Mouse (Mus musculus) embryonic facial prominence, embryonic 10.5 days (tissue): ENCODE measurements around the gene Ilkap. TPM values are rescaled to one million over a fixed set of nuclear protein-coding genes. Genes with fewer than 3 reads are reported as not detected.

ENCODE experiments used
- DNase-seq: peaks from one replicate; pipeline ENCODE4 v3.0.0-alpha.2; 2017; ENCODE audit warnings: low spot score
- H3K27ac ChIP-seq: fragments of 300-500 bp; sonication (generic); replicated peaks from 2 replicates; pipeline ENCODE4 v1.5.1; 2016; ENCODE audit warnings: mild to moderate bottlenecking
- H3K27me3 ChIP-seq: fragments of 300-500 bp; sonication (generic); replicated peaks from 2 replicates; pipeline ENCODE4 v1.6.1; 2016; ENCODE audit warnings: low read depth, mild to moderate bottlenecking; ENCODE audit not compliant: poor library complexity, severe bottlenecking
- H3K36me3 ChIP-seq: fragments of 300-500 bp; sonication (generic); replicated peaks from 2 replicates; pipeline ENCODE4 v1.6.1; 2016; ENCODE audit warnings: mild to moderate bottlenecking, moderate library complexity
- H3K4me1 ChIP-seq: fragments of 300-500 bp; sonication (generic); 2 replicates; pipeline ENCODE4 v1.6.1; 2016
- H3K4me3 ChIP-seq: fragments of 300-500 bp; sonication (generic); 2 replicates; pipeline ENCODE4 v1.5.1; 2016; ENCODE audit warnings: mild to moderate bottlenecking, moderate library complexity
- H3K9me3 ChIP-seq: fragments of 300-500 bp; sonication (generic); 2 replicates; pipeline ENCODE4 v1.6.1; 2016; ENCODE audit warnings: mild to moderate bottlenecking
- WGBS: fragments of 180-500 bp; shearing (Covaris S2); methylation state at CpG from one replicate; pipeline ENCODE4 v1.1.7; 2016; 5-methylcytosine and 5-hydroxymethylcytosine counted together
- polyA plus RNA-seq: library from polyadenylated mRNA; unstranded; fragments of >200 nt; fragmentation: Nextera tagmentation; extraction: Ambion mirVana; gene quantifications from 2 replicates; pipeline ENCODE4 v1.2.1, GENCODE M21; 2016

Ilkap gene
- polyA plus RNA-seq, 1 experiment from 2014 or later = 177 TPM

DNA sequence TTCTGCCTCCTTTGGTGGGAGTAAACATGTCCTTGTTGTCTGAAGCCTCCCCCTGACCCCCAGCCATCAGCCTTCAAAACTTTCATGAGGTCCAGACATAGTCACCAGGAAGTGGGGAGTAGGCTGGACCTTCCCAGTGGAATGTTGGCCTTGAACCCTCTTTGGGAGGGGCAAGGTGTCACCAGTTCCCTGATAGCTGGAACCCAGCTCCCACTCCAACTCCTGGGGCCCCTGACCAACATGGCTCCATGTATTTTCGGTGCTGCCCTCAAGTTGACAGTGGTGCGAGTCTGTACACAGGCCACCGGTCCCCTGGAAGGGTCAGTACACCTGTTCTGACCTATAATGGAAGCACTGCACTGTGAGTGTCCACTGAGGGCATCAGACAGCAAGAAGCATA, 31.3 kb downstream of the Ilkap start:
- Histone ChIP-seq H3K27ac (no peak overlapping the region), H3K4me1 (peaks cover 20% of the 10 kb centered on the region), H3K27me3 (peaks cover 40% of the 10 kb centered on the region), H3K4me3 (no peak overlapping the region; the same call in 1 of the 2 replicates), H3K36me3 (peaks cover 34% of the 10 kb centered on the region), H3K9me3 (no peaks in the 10 kb centered on the region; the same call in 1 of the 2 replicates)
- 98% methylated on average over 3 of the region's 3 CpGs for WGBS
- DNase-seq = no peak

DNA sequence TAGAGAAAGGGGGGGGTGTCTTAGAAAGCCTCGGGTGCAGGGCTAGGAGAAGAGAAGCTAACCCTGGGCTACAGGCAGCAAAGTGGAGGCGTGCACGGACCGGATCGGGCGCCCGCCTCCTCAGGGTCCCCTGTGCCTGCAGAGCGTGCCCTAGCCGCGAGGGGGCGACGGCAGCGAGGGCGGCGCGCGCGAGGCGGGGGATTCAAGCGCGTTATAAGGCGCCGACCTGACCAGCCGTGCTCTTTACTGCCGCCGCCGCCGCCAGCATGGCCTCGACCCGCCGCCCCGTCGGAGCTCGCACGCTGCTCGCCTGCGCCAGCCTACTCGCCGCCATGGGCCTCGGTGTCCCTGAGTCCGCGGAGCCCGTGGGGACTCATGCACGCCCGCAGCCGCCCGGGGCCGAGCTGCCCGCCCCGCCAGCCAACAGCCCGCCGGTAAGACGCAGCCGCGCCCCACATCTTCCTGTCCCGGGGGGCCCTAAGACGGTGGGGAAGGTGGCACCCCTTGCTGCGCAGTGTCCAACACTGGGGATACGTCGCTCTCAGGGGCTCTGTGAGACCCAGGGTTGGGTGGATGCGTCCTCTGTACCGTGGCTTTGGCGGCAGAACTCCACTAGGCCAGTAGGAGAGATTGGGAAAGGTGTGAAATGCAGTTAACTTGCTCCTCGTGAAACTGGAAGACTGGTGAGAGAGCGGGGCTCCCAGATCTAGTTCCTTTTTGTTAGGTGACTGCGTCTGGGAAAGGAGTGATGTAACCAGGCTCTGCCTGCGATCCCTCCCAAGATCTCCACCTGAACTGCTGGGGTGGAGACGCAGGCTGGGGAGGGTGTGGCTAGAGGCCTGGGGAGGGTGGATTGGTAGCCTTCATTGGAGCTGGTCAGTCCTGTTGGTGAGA, 32.2 kb downstream of the Ilkap start, which contains the start of gene Erfe:
Gene Erfe, plus strand, starts transcription at position 216 of the 894 bp plus-strand sequence.
- peak; percentile 85 for DNase-seq
- Histone ChIP-seq H3K4me3 (peak within 1 kb of the TSS; percentile 62), H3K4me1 (peaks cover 20% of the 10 kb centered on the region), H3K36me3 (peaks cover 26% of the 10 kb centered on the region), H3K9me3 (no peaks in the 10 kb centered on the region; the same call in 1 of the 2 replicates), H3K27ac (peak within 1 kb of the TSS; percentile 84), H3K27me3 (peaks cover 40% of the 10 kb centered on the region)
- WGBS = under 1% methylated on average over 68 of the region's 68 CpGs

DNA sequence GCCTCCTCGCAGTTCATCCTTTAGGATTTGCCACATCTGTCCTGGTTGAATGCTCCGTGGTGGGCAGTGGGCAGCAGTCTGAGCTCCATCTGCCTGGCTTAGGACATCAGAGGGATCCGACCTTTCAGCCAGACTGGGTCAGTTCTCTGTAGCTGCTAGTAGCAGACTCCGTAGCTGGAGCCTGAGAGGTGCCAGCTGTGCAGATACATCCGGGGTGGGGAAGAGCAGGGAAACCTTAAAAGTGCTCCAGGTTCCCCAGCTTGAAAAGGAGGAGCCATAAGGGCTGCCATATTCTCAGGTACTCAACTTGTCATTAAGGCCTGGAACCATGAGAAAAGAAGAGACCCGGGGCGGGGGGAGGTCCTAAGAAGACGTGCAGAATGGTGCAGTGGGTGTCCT, 32.8 kb downstream of the Ilkap start:
- Histone ChIP-seq H3K36me3 (peaks cover 19% of the 10 kb centered on the region), H3K27me3 (peaks cover 40% of the 10 kb centered on the region), H3K9me3 (no peaks in the 10 kb centered on the region; the same call in 1 of the 2 replicates), H3K27ac (peak overlapping the region; percentile 84), H3K4me3 (peak overlapping the region; percentile 62), H3K4me1 (peaks cover 20% of the 10 kb centered on the region)
- no peak for DNase-seq
- 28% methylated on average over 8 of the region's 8 CpGs for WGBS

DNA sequence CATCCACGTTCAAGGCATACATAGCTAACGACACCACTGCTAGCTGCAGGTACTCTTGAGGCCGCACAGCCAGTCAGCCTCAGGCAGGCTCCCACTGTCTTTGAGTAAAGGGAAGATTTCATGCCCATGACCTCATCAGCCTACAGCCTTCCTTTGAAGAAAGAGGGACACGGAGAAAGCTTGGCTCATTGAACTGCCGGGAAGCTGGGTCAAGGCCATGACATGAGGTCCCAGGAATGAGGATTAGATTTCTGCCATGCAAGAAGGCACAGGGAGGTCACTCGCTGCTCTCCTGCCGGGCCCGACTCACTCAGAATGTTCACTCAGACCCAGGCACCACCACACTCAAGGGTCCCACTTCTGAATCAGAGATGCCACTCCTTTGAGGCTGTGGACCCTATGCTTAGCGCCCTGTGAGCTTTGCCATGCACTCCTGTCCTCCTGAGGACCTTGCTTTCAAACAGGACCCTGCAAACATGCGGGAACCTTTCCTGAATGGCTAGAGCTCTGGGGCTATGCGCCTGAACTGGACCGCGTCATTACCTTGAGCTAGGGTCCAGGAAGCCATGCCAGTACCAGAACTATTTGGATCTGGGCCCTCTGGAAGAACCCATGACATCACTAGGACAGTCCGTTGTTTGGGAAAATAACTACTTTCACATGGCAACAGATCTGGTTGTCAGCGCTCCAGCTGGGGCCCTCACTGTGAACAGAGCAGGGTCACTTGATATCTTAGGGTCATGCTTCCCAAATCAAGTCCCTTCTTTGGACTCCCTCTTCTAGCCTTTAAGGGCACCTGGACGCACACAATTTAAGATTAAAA, 33.6 kb downstream of the Ilkap start:
- 88% methylated on average over 16 of the region's 16 CpGs for WGBS

DNA sequence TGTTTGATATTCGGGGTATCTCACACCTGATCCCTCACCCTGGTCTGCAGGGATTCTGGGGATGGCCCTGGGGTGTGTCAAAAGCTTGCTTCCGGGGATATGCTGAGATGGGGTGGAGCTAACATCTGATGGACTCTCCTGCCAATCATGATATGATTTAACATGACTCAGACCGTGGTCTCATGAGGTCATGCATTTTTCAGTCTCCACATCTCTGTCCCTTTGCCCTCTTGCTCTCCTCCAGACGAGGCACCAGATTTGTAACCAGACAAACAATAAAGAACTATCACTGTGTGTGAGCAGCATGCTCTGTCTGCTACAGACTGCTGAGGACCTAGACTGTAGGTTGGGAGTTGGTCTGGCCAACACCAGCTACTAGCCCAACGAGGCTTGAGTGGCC, 36.5 kb downstream of the Ilkap start:
- H3K36me3 ChIP-seq = no peaks in the 10 kb centered on the region
- DNase-seq = no peak
- no peaks in the 10 kb centered on the region; the same call in 1 of the 2 replicates for H3K9me3 ChIP-seq
- H3K27me3 ChIP-seq = peaks cover 25% of the 10 kb centered on the region
- WGBS = 83% methylated on average over 5 of the region's 5 CpGs
- H3K4me3 ChIP-seq = no peak overlapping the region
- peaks cover 15% of the 10 kb centered on the region for H3K4me1 ChIP-seq
- H3K27ac ChIP-seq = no peak overlapping the region

More for the DNA sequence above, 33.6 kb downstream of the Ilkap start:
- Histone ChIP-seq H3K36me3 (peaks cover 11% of the 10 kb centered on the region), H3K4me3 (no peak overlapping the region), H3K9me3 (no peaks in the 10 kb centered on the region; the same call in 1 of the 2 replicates), H3K27ac (no peak overlapping the region), H3K4me1 (peaks cover 20% of the 10 kb centered on the region), H3K27me3 (peaks cover 40% of the 10 kb centered on the region)
- DNase-seq = no peak

DNA sequence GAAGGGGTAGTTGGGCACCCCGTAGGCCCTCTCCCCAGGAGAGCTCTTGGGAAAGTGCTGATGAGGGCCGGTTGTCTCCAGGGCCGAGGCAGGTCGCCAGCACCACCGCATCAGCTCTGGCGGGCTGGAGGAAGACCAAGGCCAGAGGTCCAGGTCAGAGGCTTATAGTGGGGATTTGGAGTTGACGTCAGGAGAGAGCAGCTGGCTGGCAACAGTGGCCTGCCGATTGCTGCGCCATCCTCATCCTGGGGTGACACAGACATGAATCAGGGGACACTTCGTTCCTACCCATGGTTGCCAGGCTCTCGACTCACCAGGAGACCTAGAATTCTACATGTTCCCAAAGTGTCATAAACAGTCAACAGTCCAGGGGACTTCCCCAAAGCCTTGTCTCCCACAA, 42.5 kb downstream of the Ilkap start:
- Histone ChIP-seq H3K4me3 (no peak overlapping the region), H3K36me3 (no peaks in the 10 kb centered on the region), H3K9me3 (no peaks in the 10 kb centered on the region), H3K27ac (no peak overlapping the region), H3K27me3 (no peaks in the 10 kb centered on the region; the same call in 1 of the 2 replicates), H3K4me1 (peaks cover 6% of the 10 kb centered on the region)
- DNase-seq = no peak
- 90% methylated on average over 11 of the region's 11 CpGs for WGBS

DNA sequence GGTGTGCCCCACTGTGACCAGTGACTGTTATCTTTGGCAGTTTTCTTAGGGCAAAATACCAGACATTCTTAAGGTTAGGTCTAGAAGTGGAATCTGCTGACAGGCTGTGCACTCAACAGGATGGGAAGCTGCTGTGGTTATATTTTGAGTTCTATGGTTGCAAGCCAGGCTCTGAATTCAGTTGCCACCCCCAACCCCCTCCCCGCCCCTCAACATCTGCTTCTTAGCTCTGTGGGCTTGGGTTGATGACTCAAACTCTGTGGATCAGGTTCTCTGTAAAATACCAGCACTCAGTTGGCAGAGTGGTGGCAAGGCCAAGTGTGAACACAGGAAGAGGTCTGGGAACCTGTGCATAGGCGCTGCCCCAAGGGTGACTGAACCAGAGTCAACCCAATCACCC, 46.3 kb downstream of the Ilkap start:
- WGBS = 92% methylated on average over 2 of the region's 2 CpGs
- no peak for DNase-seq
- no peak overlapping the region for H3K4me3 ChIP-seq
- peaks cover 11% of the 10 kb centered on the region; the same call in 1 of the 2 replicates for H3K4me1 ChIP-seq
- peaks cover 18% of the 10 kb centered on the region; the same call in 1 of the 2 replicates for H3K27me3 ChIP-seq
- no peaks in the 10 kb centered on the region for H3K36me3 ChIP-seq
- H3K27ac ChIP-seq = no peak overlapping the region
- no peaks in the 10 kb centered on the region for H3K9me3 ChIP-seq

DNA sequence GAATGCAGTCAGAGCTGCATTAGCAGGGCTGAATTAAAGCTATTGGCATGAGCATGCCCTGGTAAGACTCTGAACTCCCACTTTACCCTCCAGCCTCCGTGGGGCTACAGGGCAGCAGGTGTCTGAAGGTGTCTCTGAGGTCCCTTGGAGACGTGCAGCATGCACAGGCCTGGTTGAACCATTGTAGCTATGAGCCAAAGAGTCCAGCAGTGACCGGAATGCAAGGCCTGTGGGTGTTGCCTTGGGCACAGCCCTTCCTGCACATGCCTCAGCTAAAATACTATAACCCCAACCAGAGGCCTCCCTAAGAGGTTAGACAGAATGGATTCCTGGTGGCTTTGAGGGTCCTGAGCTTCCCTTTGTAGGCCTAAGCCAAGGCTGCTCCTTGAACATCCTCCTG, 47.4 kb downstream of the Ilkap start:
- Histone ChIP-seq H3K36me3 (no peaks in the 10 kb centered on the region), H3K27me3 (peaks cover 28% of the 10 kb centered on the region), H3K4me1 (peaks cover 11% of the 10 kb centered on the region; the same call in 1 of the 2 replicates), H3K4me3 (no peak overlapping the region), H3K27ac (no peak overlapping the region), H3K9me3 (no peaks in the 10 kb centered on the region)
- no peak for DNase-seq
- 80% methylated on average over 3 of the region's 3 CpGs for WGBS

DNA sequence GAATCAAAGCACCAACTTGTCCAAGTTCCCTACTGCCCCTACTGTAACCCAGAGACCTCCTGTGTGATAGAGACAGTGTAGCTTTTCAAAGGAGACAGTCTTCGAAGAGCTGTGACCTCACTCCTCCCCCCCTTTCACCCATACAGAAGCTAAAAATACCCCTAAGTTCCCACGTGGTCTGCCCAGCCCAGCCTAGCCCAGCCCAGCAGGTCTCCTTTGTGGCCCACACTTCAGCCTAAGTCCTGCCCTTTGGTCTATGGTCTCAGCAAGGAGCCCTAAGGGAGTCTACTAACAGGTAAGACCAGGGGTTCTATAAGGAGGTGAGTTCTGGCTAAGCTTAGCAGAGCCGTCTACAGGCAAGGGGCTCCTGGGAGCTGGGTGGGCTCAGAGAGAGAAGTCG, 47.8 kb downstream of the Ilkap start, which contains the start of gene Klhl30:
Gene Klhl30, plus strand, starts transcription at position 176 of the 400 bp plus-strand sequence.
- Histone ChIP-seq H3K9me3 (no peaks in the 10 kb centered on the region), H3K27me3 (peaks cover 32% of the 10 kb centered on the region), H3K36me3 (no peaks in the 10 kb centered on the region), H3K4me1 (peaks cover 11% of the 10 kb centered on the region; the same call in 1 of the 2 replicates), H3K27ac (no peak within 1 kb of the TSS), H3K4me3 (no peak within 1 kb of the TSS)
- WGBS = 58% methylated on average over 4 of the region's 4 CpGs
- DNase-seq = no peak

DNA sequence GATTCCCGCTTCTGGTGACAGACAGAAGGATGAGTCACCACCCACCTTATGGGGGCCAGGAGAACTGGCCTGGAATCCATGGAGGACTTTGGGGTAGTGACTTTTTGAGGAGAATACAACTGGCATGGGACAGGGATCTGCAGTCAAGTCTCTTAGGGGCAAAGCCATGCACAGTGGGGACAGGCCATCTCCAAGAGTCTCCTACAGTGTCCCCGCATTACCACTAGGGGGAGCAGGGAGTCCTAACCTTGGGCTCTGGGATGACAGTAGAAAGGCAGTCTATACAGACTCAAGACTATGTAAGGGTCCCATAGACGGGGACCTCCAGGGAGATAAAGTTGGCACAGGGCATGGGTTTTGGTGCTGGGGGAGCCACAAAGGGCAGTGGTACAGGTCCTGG, 51.7 kb downstream of the Ilkap start:
- Histone ChIP-seq H3K27me3 (peaks cover 72% of the 10 kb centered on the region), H3K27ac (no peak overlapping the region), H3K36me3 (no peaks in the 10 kb centered on the region), H3K4me1 (peaks cover 30% of the 10 kb centered on the region), H3K4me3 (no peak overlapping the region), H3K9me3 (no peaks in the 10 kb centered on the region)
- DNase-seq = peak; percentile 74
- WGBS = 39% methylated on average over 3 of the region's 3 CpGs

DNA sequence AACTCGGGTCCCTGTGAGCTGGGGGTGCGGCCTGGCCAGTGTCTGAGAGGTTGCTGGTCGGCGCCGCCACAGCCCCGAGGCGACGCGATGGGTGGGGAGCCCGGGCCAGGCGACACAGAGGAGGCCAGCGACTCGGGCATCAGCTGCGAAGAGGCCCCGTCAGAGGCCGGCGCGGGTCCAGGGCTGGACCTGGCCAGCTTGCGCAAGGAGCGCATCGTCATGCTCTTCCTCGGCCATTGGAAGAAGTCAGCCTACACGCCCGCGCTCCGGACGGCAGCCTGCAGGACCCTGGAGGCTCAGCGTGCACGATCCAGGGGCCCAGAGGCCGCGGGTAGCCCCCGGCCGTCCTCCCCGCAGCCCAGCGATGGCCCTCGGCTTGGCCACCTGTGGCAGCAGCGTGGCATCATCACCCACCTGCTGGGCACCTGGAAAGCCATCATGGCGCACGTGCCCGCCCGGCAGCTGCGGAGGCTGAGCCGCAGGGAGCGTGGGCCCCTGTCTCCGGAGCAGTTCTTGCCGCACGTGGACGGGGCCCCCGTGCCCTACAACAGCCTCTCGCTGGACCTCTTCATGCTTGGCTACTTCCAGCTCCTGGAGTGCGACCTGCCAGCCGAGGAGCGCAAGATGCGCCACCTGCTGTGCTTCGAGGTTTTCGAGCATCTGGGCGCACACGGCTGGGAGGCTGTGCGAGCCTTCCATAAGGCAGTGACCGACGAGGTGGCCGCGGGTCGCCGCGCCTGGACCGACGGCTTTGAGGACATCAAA, 53.5 kb downstream of the Ilkap start:
- 4% methylated on average over 68 of the region's 68 CpGs for WGBS
- H3K27me3 ChIP-seq = peaks cover 80% of the 10 kb centered on the region

DNA sequence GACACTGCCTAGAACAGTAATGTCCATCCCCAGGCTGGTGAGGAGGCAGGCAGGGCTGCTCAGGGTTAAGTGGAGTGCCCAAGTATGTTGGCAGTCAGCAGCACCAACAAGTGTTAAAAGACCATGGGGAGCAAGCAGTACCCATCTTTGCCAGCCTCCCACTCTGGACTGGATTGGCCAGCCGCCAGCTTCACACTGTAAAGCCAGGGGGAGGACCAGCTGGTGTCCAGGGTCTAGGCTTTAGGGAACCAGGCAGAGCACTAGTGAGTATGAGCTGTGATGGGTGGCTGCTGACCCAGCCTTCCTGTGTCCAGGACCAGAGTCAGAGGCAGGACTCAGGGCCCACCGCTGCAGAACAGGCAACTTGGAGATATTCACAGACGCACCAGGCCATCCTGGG, 54.6 kb downstream of the Ilkap start:
- WGBS = 75% methylated on average over 3 of the region's 3 CpGs
- no peak for DNase-seq
- Histone ChIP-seq H3K36me3 (no peaks in the 10 kb centered on the region), H3K4me1 (peaks cover 22% of the 10 kb centered on the region), H3K27me3 (peaks cover 82% of the 10 kb centered on the region), H3K9me3 (no peaks in the 10 kb centered on the region), H3K27ac (no peak overlapping the region), H3K4me3 (no peak overlapping the region)

More for the DNA sequence above, 53.5 kb downstream of the Ilkap start:
- peaks cover 22% of the 10 kb centered on the region for H3K4me1 ChIP-seq
- no peaks in the 10 kb centered on the region for H3K9me3 ChIP-seq
- peak; percentile 54 for DNase-seq
- H3K36me3 ChIP-seq = no peaks in the 10 kb centered on the region
- 0 out of 2 replicates have a peak overlapping the region, but pooled peaks have one; percentile 14 for H3K27ac ChIP-seq
- peak overlapping the region; percentile 52 for H3K4me3 ChIP-seq
